Mouse (Mus musculus) erythroblast, embryonic 14.5 days (primary cell): Measurements from ENCODE around the gene Chad. TPM values are rescaled to one million over a fixed set of nuclear protein-coding genes. Genes with fewer than 3 reads are reported as not detected.

Experiments used
- H3K27me3 ChIP-seq: 2 replicates; pipeline ENCODE4 v1.6.1; 2012; ENCODE audit warnings: inconsistent platforms; ENCODE audit not compliant: control insufficient read depth
- H3K36me3 ChIP-seq: 2 replicates; pipeline ENCODE4 v1.6.1; 2012; ENCODE audit warnings: mild to moderate bottlenecking, inconsistent platforms; ENCODE audit not compliant: control insufficient read depth
- H3K4me1 ChIP-seq: 2 replicates; pipeline ENCODE4 v1.6.1; 2012; ENCODE audit warnings: inconsistent platforms; ENCODE audit not compliant: control insufficient read depth
- H3K4me3 ChIP-seq: replicated peaks from 2 replicates; pipeline ENCODE3; 2012; ENCODE audit warnings: moderate library complexity, mild to moderate bottlenecking, inconsistent platforms
- H3K9me3 ChIP-seq: 2 replicates; pipeline ENCODE4 v1.6.1; 2012; ENCODE audit warnings: low read length, inconsistent platforms, mixed read lengths; ENCODE audit not compliant: control insufficient read depth
- GATA1 ChIP-seq: IDR thresholded peaks from 2 replicates; pipeline ENCODE4 v1.6.1; 2012; ENCODE audit warnings: low read length, inconsistent platforms, mixed read lengths
- TAL1 ChIP-seq: IDR thresholded peaks from 3 replicates; pipeline ENCODE4 v1.6.1; 2012; ENCODE audit warnings: low read length, inconsistent platforms, mixed read lengths
- polyA plus RNA-seq: library from polyadenylated mRNA; stranded (reverse); fragments of >175 nt; gene quantifications from 2 replicates; pipeline ENCODE4 v1.2.3, GENCODE M21; 2012

Chad gene
- polyA plus RNA-seq, 1 experiment: not detected

GRCm38 (mm10) chr11:94543932-94544331 lies 20.9 kb upstream of the Chad start:
- H3K36me3 ChIP-seq: no peaks in the 10 kb centered on the region; the same call in 1 of the 2 replicates
- no peaks in the 10 kb centered on the region for H3K9me3 ChIP-seq
- TF ChIP-seq GATA1 (no peak), TAL1 (no peak)
- 0 out of 2 replicates have a peak, but pooled peaks cover 3% of the 10 kb centered on the region for H3K27me3 ChIP-seq
- peaks cover 10% of the 10 kb centered on the region for H3K4me1 ChIP-seq
- no peak overlapping the region for H3K4me3 ChIP-seq

GRCm38 (mm10) chr11:94544422-94544821 lies 20.4 kb upstream of the Chad start:
- H3K4me3 ChIP-seq: no peak overlapping the region
- no peaks in the 10 kb centered on the region for H3K9me3 ChIP-seq
- 0 out of 2 replicates have a peak, but pooled peaks cover 3% of the 10 kb centered on the region for H3K27me3 ChIP-seq
- peaks cover 15% of the 10 kb centered on the region for H3K4me1 ChIP-seq
- no peaks in the 10 kb centered on the region; the same call in 1 of the 2 replicates for H3K36me3 ChIP-seq
- no peak for TF ChIP-seq GATA1
- no peak for TF ChIP-seq TAL1

- TF ChIP-seq GATA1 (no peak), TAL1 (no peak)
- H3K9me3 ChIP-seq: peaks cover under 1% of the 10 kb centered on the region; the same call in 1 of the 2 replicates
- no peaks in the 10 kb centered on the region; the same call in 1 of the 2 replicates for H3K36me3 ChIP-seq
- no peak overlapping the region for H3K4me3 ChIP-seq
- H3K27me3 ChIP-seq: 0 out of 2 replicates have a peak, but pooled peaks cover 3% of the 10 kb centered on the region
- H3K4me1 ChIP-seq: peaks cover 18% of the 10 kb centered on the region
Observed at GRCm38 (mm10) chr11:94546381-94546780, 18.5 kb upstream of the Chad start.

- Histone ChIP-seq H3K9me3 (peaks cover 4% of the 10 kb centered on the region; the same call in 1 of the 2 replicates), H3K4me1 (peaks cover 18% of the 10 kb centered on the region), H3K36me3 (no peaks in the 10 kb centered on the region; the same call in 1 of the 2 replicates), H3K27me3 (0 out of 2 replicates have a peak, but pooled peaks cover 3% of the 10 kb centered on the region), H3K4me3 (no peak overlapping the region)
- no peak for TF ChIP-seq TAL1
- no peak for TF ChIP-seq GATA1
Observed at GRCm38 (mm10) chr11:94547271-94547670, 17.6 kb upstream of the Chad start.

- H3K4me3 ChIP-seq: peak overlapping the region; percentile 66
- no peaks in the 10 kb centered on the region for H3K36me3 ChIP-seq
- H3K4me1 ChIP-seq: peaks cover 18% of the 10 kb centered on the region
- H3K9me3 ChIP-seq: peaks cover 4% of the 10 kb centered on the region; the same call in 1 of the 2 replicates
- H3K27me3 ChIP-seq: 0 out of 2 replicates have a peak, but pooled peaks cover 3% of the 10 kb centered on the region
- TF ChIP-seq GATA1 (no peak), TAL1 (no peak)
Observed at GRCm38 (mm10) chr11:94548041-94548784, 16.6 kb upstream of the Chad start.

GRCm38 (mm10) chr11:94548888-94549690 lies 15.8 kb upstream of the Chad start, which contains the start of gene Rsad1:
Gene Rsad1 (minus strand): TSS chr11:94549255.
- H3K4me3 ChIP-seq: peak within 1 kb of the TSS; percentile 66
- H3K27me3 ChIP-seq: 0 out of 2 replicates have a peak, but pooled peaks cover 3% of the 10 kb centered on the region
- peaks cover 4% of the 10 kb centered on the region; the same call in 1 of the 2 replicates for H3K9me3 ChIP-seq
- no peak for TF ChIP-seq TAL1
- no peak for TF ChIP-seq GATA1
- peaks cover 18% of the 10 kb centered on the region for H3K4me1 ChIP-seq
- H3K36me3 ChIP-seq: no peaks in the 10 kb centered on the region

- H3K4me1 ChIP-seq: peaks cover 18% of the 10 kb centered on the region
- no peak overlapping the region for H3K4me3 ChIP-seq
- TF ChIP-seq TAL1 (no peak), GATA1 (no peak)
- H3K27me3 ChIP-seq: 0 out of 2 replicates have a peak, but pooled peaks cover 3% of the 10 kb centered on the region
- peaks cover 4% of the 10 kb centered on the region; the same call in 1 of the 2 replicates for H3K9me3 ChIP-seq
- H3K36me3 ChIP-seq: no peaks in the 10 kb centered on the region
Observed at GRCm38 (mm10) chr11:94549691-94550441, 15.0 kb upstream of the Chad start.

GRCm38 (mm10) chr11:94550442-94550744 lies 14.5 kb upstream of the Chad start:
- Histone ChIP-seq H3K9me3 (peaks cover 4% of the 10 kb centered on the region; the same call in 1 of the 2 replicates), H3K4me3 (no peak overlapping the region), H3K36me3 (no peaks in the 10 kb centered on the region), H3K27me3 (0 out of 2 replicates have a peak, but pooled peaks cover 3% of the 10 kb centered on the region), H3K4me1 (peaks cover 18% of the 10 kb centered on the region)
- TF ChIP-seq TAL1: no peak
- no peak for TF ChIP-seq GATA1
